Mouse (Mus musculus) liver, embryonic 12.5 days (tissue): Measurements from ENCODE around the gene Hoxd3. TPM values are rescaled to one million over a fixed set of nuclear protein-coding genes. Genes with fewer than 3 reads are reported as not detected.

Experiments used
- ATAC-seq: fragments of 200-750 bp; cut with Nextera tagmentation; 2 replicates; pipeline ENCODE4 v1.8.0; 2017; ENCODE audit warnings: moderate number of reproducible peaks, mild to moderate bottlenecking, moderate library complexity
- H3K27ac ChIP-seq: fragments of 300-500 bp; sonication (generic); 2 replicates; pipeline ENCODE4 v1.5.1; 2016; ENCODE audit warnings: mild to moderate bottlenecking
- H3K27me3 ChIP-seq: fragments of 300-500 bp; sonication (generic); replicated peaks from 2 replicates; pipeline ENCODE4 v1.6.1; 2016; ENCODE audit warnings: mild to moderate bottlenecking, moderate library complexity
- H3K36me3 ChIP-seq: fragments of 300-500 bp; sonication (generic); 2 replicates; pipeline ENCODE4 v1.6.1; 2016; ENCODE audit warnings: mild to moderate bottlenecking, moderate library complexity
- H3K4me1 ChIP-seq: fragments of 300-500 bp; sonication (generic); 2 replicates; pipeline ENCODE4 v1.6.1; 2016
- H3K4me2 ChIP-seq: fragments of 300-500 bp; sonication (generic); 2 replicates; pipeline ENCODE4 v1.6.1; 2016; ENCODE audit warnings: mild to moderate bottlenecking, moderate library complexity
- H3K4me3 ChIP-seq: fragments of 300-500 bp; sonication (generic); 2 replicates; pipeline ENCODE4 v1.5.1; 2016; ENCODE audit warnings: mild to moderate bottlenecking, moderate library complexity
- H3K9ac ChIP-seq: fragments of 300-500 bp; sonication (generic); 2 replicates; pipeline ENCODE4 v1.6.1; 2016; ENCODE audit warnings: mild to moderate bottlenecking, moderate library complexity
- H3K9me3 ChIP-seq: fragments of 300-500 bp; sonication (generic); replicated peaks from 2 replicates; pipeline ENCODE4 v1.6.1; 2016; ENCODE audit warnings: mild to moderate bottlenecking, moderate library complexity
- WGBS: fragments of 180-500 bp; shearing (Covaris S2); methylation state at CpG from one replicate; pipeline ENCODE4 v1.1.7; 2016; ENCODE audit not compliant: insufficient replicate concordance; 5-methylcytosine and 5-hydroxymethylcytosine counted together
- polyA plus RNA-seq: library from polyadenylated mRNA; unstranded; fragments of >200 nt; fragmentation: Nextera tagmentation; extraction: Ambion mirVana; gene quantifications from 2 replicates; pipeline ENCODE4 v1.2.1, GENCODE M21; 2016

Gene Hoxd3
- polyA plus RNA-seq, 1 experiment from 2014 or later: 0.18 TPM

DNA sequence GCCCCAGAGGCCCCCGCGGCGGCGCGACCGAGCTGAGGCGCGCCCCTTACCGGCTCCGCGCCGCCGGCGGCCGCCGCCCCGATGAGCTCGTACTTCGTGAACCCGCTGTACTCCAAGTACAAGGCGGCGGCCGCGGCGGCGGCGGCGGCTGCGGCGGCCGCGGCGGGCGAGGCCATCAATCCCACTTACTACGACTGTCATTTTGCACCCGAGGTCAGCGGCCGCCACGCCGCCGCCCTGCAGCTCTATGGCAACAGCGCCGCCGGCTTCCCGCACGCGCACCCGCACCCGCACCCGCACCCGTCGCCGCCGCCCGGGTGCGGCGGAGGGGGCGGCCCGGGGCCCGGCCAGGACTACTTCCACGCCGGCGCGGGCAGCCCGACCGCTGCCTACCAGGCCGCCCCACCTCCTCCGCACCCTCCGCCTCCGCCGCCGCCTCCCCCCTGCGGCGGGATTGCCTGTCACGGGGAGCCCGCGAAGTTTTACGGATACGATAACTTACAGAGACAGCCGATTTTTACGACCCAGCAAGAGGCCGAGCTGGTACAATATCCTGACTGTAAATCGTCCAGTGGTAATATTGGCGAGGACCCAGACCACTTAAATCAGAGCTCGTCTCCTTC is 6.1 kb upstream of the Hoxd3 start:
- Histone ChIP-seq H3K4me1 (peaks cover 13% of the 10 kb centered on the region), H3K4me3 (peak overlapping the region; percentile 47), H3K9ac (no peak overlapping the region), H3K27ac (no peak overlapping the region), H3K4me2 (peak overlapping the region; percentile 59), H3K36me3 (no peaks in the 10 kb centered on the region), H3K9me3 (no peaks in the 10 kb centered on the region), H3K27me3 (peaks cover 99% of the 10 kb centered on the region)
- WGBS: 1% methylated on average over 71 of the region's 85 CpGs
- no peak for ATAC-seq

DNA sequence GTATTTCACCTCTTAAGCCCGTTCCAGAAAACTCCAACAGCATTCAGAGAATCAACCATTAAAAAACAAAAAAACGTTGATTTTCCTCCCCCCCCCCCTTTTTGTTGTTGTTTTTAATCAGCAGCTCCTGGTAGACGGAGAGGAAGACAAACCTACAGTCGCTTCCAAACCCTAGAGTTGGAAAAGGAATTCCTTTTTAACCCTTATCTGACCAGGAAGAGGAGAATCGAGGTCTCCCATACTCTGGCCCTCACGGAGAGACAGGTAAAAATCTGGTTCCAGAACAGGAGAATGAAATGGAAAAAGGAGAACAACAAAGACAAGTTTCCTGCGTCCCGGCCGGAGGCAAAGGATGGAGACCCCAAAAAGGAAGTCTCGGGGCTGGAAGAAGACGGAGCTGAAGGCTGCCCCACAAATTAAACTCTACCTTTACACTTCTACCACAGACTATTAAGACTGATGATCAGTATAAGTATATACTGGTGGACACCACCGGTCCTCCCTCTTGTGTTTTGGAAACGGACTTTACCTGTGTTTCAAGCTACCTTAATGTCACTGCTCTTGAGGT is 5.2 kb upstream of the Hoxd3 start:
- Histone ChIP-seq H3K9me3 (no peaks in the 10 kb centered on the region), H3K27ac (no peak overlapping the region), H3K4me1 (peaks cover 13% of the 10 kb centered on the region), H3K27me3 (peaks cover 99% of the 10 kb centered on the region), H3K4me2 (no peak overlapping the region), H3K36me3 (no peaks in the 10 kb centered on the region), H3K9ac (no peak overlapping the region), H3K4me3 (no peak overlapping the region)
- no peak for ATAC-seq
- WGBS: 7% methylated on average over 13 of the region's 13 CpGs

DNA sequence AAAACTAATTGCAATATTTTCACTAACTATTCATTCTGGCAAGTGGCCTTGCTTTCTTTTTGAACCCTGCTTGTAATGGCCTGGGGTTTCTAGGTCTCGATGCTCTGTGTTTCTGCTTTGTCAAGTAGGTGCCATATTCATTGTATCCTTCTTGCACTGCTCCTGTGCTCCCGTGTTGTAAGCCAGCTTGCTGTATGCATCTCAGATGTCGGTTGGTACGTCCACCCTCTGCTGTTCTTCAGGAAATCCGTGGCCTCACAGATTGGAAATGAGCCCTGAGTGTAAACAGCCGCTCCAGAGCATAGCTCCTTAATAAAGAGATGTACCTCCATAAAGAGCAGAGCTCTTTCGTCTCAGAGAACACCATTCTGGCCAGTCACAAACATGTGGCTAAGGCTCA is 4.1 kb upstream of the Hoxd3 start:
- H3K27ac ChIP-seq: no peak overlapping the region
- WGBS: 22% methylated on average over 7 of the region's 7 CpGs
- no peak overlapping the region for H3K4me2 ChIP-seq
- H3K27me3 ChIP-seq: peaks cover 99% of the 10 kb centered on the region
- no peaks in the 10 kb centered on the region for H3K36me3 ChIP-seq
- no peaks in the 10 kb centered on the region for H3K9me3 ChIP-seq
- H3K4me1 ChIP-seq: peaks cover 13% of the 10 kb centered on the region
- H3K9ac ChIP-seq: no peak overlapping the region
- no peak overlapping the region for H3K4me3 ChIP-seq
- ATAC-seq: no peak

DNA sequence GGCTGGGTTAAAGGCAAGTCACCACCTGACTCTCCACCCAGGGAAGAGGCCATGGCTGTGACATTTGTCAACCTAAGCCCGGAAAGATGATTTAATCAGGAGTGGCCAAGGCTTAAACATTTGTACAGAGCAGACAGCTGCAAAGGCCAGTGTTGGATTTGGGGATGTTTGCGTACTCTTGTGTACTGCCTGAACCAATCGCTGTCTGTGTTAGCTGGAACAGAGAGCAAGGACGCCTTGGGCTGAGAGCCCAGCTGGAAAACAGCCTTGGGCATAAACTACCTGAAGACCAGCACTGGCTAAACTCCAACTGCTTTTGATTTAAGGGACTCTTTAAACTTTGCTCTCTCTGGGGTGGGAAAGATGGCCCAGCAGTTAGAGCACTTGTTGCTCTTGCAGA is 3.1 kb upstream of the Hoxd3 start:
- ATAC-seq: no peak

DNA sequence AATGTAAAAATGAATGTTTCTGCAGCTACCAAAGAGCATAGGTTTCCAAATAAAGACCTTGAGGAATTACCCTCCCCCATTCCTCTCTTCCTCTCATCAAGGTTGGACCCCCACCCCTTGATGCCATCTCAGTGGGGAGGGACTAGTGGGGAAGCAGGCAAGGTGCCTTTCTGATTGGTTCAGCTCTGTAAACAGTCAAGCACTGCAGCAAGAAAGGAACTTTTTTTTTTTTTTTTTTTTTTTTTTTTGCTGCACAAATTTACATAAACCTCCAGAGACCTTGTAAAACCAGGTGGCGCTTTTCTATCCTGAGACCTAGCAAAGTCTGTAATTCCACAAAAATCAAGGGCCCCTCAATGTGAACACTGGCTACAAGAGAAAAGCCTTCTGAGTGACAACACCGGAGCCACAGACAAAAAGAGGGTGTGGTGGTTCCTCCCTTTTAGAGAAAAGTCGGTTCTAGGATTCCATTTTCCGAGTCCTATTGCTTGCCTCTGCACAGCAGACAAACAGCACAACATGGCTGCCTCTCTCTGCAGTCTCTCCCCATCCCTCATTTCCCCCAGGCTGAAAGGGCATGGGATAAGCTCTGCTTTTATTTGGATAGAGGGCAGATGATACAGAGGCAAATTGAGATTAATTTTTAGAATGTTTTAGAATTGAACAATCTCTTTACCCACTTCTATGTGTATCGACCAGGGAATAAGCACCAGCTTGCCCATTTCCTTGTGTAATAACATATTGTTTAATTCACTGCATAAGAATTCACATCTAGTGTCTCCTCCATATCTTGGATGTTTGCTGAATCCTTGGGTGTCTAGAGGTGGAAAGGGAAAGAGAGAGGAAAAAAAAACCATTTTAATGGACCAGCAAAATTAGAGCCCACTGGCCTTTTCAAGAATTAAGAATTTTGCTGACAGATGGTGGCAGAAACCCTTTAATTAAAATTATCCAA is 2.0 kb upstream of the Hoxd3 start:
- Histone ChIP-seq H3K27ac (no peak overlapping the region), H3K36me3 (no peaks in the 10 kb centered on the region), H3K9me3 (no peaks in the 10 kb centered on the region), H3K27me3 (peaks cover 99% of the 10 kb centered on the region), H3K4me1 (peaks cover 10% of the 10 kb centered on the region), H3K4me2 (no peak overlapping the region), H3K4me3 (no peak overlapping the region), H3K9ac (no peak overlapping the region)
- no peak for ATAC-seq
- 16% methylated on average over 5 of the region's 5 CpGs for WGBS

More for the DNA sequence above, 3.1 kb upstream of the Hoxd3 start:
- 36% methylated on average over 4 of the region's 4 CpGs for WGBS
- H3K4me2 ChIP-seq: no peak overlapping the region
- H3K4me1 ChIP-seq: peaks cover 13% of the 10 kb centered on the region
- H3K36me3 ChIP-seq: no peaks in the 10 kb centered on the region
- peaks cover 99% of the 10 kb centered on the region for H3K27me3 ChIP-seq
- H3K27ac ChIP-seq: no peak overlapping the region
- H3K4me3 ChIP-seq: no peak overlapping the region
- no peaks in the 10 kb centered on the region for H3K9me3 ChIP-seq
- no peak overlapping the region for H3K9ac ChIP-seq

DNA sequence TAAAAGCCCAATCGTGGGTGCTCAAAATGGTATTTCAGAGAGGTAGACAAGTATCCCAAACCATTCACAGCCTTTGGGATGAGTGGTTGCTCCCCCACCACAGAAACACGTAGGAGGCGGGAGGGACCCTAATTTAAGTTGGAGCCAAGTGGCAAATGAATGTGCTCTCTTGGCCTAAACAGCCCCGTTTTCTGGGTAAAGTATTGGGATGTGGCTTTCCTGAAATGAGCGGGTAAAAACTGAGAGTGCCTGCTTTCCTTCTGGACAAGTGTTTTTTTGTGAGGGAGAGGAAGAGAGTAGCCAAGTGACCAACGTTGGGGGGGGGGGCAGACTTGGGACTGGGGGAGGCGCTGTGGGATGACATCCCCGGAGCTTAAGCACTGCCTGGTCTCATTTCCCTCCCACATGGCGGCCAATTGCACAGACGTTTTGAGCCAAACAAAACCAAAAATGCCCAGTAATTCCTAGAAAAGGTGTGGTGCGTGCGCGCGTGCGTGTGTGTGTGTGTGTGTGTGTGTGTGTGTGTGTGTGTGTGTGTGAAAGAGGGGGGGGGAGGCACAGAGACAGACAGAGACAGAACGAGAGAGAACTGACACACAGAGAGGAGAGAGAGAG is 691 bp upstream of the Hoxd3 start:
- under 1% methylated on average over 16 of the region's 16 CpGs for WGBS
- Histone ChIP-seq H3K9me3 (no peaks in the 10 kb centered on the region), H3K4me3 (no peak overlapping the region), H3K27ac (no peak overlapping the region), H3K4me2 (no peak overlapping the region), H3K27me3 (peaks cover 99% of the 10 kb centered on the region), H3K4me1 (peaks cover 4% of the 10 kb centered on the region; the same call in 1 of the 2 replicates), H3K9ac (no peak overlapping the region), H3K36me3 (no peaks in the 10 kb centered on the region)
- ATAC-seq: no peak

DNA sequence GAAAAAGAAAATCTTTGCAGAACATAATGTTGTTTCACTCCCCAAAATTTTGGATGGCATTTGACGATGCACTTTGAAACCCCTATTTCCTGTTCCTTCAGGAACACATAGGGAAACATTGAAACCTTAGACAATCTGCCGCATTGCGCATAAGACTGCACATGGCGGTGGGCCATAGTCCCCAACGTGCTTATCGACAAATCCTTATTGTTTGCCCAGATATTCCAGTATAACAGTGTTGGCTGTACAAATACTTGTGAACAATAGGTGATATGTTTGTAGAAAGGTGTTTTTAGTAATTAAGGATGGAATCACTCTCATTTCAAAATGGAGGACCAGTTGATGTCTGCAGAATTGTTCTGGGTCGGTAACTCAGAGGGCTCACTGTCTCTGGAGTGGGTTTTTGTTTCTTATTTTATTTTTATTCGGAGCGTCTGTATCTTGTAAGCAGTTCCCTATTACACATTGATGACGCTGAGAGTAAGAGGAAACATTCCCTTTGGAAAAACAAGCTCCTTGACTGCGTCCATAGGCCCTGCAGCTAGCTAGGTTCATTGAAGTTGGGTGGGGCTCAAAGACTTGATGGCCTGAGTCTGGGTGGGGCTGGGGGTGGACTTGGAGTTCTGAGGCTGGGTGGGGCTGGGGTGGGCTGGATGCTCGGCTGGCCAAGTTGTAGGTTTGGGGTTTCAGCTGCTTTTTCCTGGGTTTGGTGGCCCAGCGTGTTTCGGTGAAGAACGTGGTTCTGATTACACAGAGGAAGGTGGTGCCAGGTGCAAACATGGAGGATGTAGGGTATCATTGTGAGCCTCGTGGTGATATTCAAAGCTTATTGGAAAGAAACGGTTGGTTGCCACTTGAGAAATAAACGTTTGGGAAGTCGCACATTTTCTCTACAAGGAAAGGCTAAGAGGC is 1.8 kb downstream of the Hoxd3 start:
- Histone ChIP-seq H3K9me3 (no peaks in the 10 kb centered on the region), H3K27ac (no peak overlapping the region), H3K9ac (no peak overlapping the region), H3K4me1 (peaks cover 6% of the 10 kb centered on the region; the same call in 1 of the 2 replicates), H3K27me3 (peaks cover 100% of the 10 kb centered on the region), H3K4me3 (no peak overlapping the region), H3K4me2 (no peak overlapping the region), H3K36me3 (no peaks in the 10 kb centered on the region)
- ATAC-seq: no peak
- WGBS: 20% methylated on average over 19 of the region's 19 CpGs

DNA sequence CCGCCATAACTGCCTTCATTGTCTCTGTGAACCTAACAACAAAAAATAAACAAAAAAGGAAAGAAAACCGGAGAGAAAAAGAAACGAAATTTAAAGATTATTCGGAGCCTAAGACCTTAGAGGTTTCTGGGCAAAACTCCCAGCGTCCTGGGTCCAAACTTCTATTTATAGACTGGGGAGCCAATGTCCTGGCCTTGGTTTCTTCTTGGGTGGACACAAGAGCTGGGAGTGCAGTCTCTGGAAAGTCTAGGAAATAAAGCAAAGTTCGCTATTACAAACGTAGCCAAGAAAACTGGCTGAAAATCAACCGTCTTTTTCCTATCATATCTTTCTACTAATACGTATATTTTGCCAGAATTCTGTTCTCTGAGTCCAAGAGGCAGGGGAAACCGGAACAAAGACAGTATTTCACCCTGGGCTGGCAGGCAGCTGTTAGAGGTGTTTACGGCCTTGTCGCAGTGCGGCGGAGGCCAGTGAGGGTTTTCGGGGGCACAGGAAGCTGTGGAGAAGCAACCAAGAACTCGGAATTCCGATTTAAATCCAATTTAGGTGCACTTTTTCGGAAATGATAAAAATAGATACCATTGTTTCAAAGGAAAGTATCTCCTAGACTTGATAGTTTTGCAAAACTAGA is 2.5 kb downstream of the Hoxd3 start:
- Histone ChIP-seq H3K36me3 (no peaks in the 10 kb centered on the region), H3K9me3 (no peaks in the 10 kb centered on the region), H3K27me3 (peaks cover 99% of the 10 kb centered on the region), H3K4me3 (no peak overlapping the region), H3K9ac (no peak overlapping the region), H3K4me2 (no peak overlapping the region), H3K4me1 (peaks cover 6% of the 10 kb centered on the region; the same call in 1 of the 2 replicates), H3K27ac (no peak overlapping the region)
- ATAC-seq: no peak
- WGBS: 13% methylated on average over 18 of the region's 18 CpGs

DNA sequence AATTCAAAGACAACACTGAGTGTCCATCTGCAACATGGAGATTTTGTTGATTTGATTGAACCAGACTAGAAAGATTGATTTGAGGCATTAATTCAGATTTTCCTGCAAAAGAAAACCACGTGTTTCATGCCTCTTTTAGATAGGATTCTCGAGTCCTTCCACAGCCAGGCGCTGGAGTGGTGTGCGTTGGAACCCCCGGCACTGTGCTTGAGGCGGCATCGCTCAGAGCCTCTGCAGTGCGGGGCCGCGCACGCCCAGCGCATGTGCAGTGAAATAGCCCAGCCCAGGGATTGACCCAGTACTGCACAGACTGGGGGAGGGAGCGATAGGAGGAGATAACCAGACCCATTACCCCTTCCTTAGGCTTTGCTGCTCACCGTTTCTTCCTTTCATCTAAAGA is 3.2 kb downstream of the Hoxd3 start:
- 2% methylated on average over 14 of the region's 14 CpGs for WGBS

DNA sequence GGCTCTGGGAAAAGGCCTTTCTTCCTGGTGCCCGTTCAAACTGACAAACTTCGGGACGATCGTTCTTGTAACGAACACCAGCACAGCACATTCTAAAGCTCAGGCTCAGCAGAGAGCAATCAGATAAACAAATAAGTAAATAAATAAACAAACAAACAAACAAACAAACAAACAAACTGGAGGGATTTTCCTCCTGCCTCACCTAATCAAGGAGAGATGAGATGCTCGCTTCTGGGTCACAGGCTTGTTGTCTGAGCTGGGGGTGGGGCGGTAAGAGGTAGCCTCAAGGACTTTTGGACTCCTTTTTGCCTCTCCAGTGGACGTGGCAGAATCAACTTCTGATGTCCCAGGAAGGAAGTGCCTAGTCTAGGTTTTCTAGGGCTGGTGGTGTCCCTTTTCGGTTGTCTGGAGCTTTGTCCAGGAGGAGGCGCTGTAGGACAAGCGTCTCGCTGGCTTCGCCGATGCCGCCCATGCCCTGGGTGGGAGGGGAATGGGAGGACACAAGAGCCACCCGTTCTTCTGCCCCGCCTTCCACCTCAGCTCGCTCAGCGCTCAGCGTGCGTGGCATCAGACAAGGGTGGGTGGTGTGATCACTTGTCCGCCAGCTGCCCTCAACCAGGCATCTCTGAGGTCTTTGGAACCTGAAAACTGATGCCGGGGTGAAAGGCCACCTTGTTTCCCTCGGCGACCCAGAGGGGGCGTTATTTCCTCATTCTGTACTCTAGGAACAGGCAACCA is 3.9 kb downstream of the Hoxd3 start:
- Histone ChIP-seq H3K9ac (no peak overlapping the region), H3K27me3 (peaks cover 99% of the 10 kb centered on the region), H3K27ac (no peak overlapping the region), H3K4me2 (peak overlapping the region; percentile 40), H3K4me3 (peak overlapping the region; percentile 1; the same call in 1 of the 2 replicates), H3K4me1 (peaks cover 6% of the 10 kb centered on the region; the same call in 1 of the 2 replicates), H3K36me3 (no peaks in the 10 kb centered on the region), H3K9me3 (no peaks in the 10 kb centered on the region)
- 3% methylated on average over 26 of the region's 26 CpGs for WGBS
- peak; percentile 24; the same call in 1 of the 2 replicates for ATAC-seq

More for the DNA sequence above, 3.2 kb downstream of the Hoxd3 start:
- Histone ChIP-seq H3K27me3 (peaks cover 99% of the 10 kb centered on the region), H3K36me3 (no peaks in the 10 kb centered on the region), H3K4me1 (peaks cover 6% of the 10 kb centered on the region; the same call in 1 of the 2 replicates), H3K27ac (no peak overlapping the region), H3K4me3 (no peak overlapping the region), H3K9me3 (no peaks in the 10 kb centered on the region), H3K9ac (no peak overlapping the region), H3K4me2 (no peak overlapping the region)
- no peak for ATAC-seq
